Mouse (Mus musculus): ENCODE data around the gene 1700013G24Rik. TPM values are rescaled to one million over a fixed set of nuclear protein-coding genes. Genes with fewer than 3 reads are reported as not detected.

1700013G24Rik gene
- polyA plus RNA-seq, 1 experiment from 2014 or later = not detected

GRCm38 (mm10) chr4:137489996-137490395 is 36.9 kb downstream of the 1700013G24Rik start:
- Histone ChIP-seq H3K27ac (replicated peaks) (no peak overlapping the region), H3K4me1 (replicated peaks) (peaks cover 50% of the 10 kb centered on the region), H3K27me3 (no peaks in the 10 kb centered on the region), H3K4me2 (no peak overlapping the region), H3K36me3 (no peaks in the 10 kb centered on the region), H3K4me3 (no peak overlapping the region), H3K9ac (no peak overlapping the region), H3K9me3 (no peaks in the 10 kb centered on the region)
- ATAC-seq (ENCODE audit: low FRiP score, low read depth) = no peak
- 58% methylated on average over 8 of the region's 8 CpGs for WGBS

- no peak for ATAC-seq (ENCODE audit: low FRiP score, low read depth)
- Histone ChIP-seq H3K4me1 (replicated peaks) (peaks cover 28% of the 10 kb centered on the region), H3K9me3 (no peaks in the 10 kb centered on the region), H3K27ac (replicated peaks) (no peak overlapping the region), H3K4me2 (no peak overlapping the region), H3K4me3 (no peak overlapping the region), H3K36me3 (no peaks in the 10 kb centered on the region), H3K9ac (no peak overlapping the region), H3K27me3 (no peaks in the 10 kb centered on the region)
- 58% methylated on average over 11 of the region's 11 CpGs for WGBS
Observed at GRCm38 (mm10) chr4:137492563-137492962, 39.5 kb downstream of the 1700013G24Rik start.

- WGBS = 93% methylated on average over 4 of the region's 4 CpGs
- Histone ChIP-seq H3K4me1 (replicated peaks) (peaks cover 22% of the 10 kb centered on the region), H3K9ac (no peak overlapping the region), H3K4me3 (no peak overlapping the region), H3K9me3 (no peaks in the 10 kb centered on the region), H3K36me3 (no peaks in the 10 kb centered on the region), H3K27me3 (no peaks in the 10 kb centered on the region), H3K4me2 (no peak overlapping the region), H3K27ac (replicated peaks) (no peak overlapping the region)
- ATAC-seq (ENCODE audit: low FRiP score, low read depth) = no peak
Observed at GRCm38 (mm10) chr4:137493187-137493586, 40.1 kb downstream of the 1700013G24Rik start.

GRCm38 (mm10) chr4:137494751-137495500 is 41.8 kb downstream of the 1700013G24Rik start:
- ATAC-seq (ENCODE audit: low FRiP score, low read depth) = peak; percentile 71; the same call in 1 of the 2 replicates
- Histone ChIP-seq H3K4me3 (no peak overlapping the region), H3K4me1 (replicated peaks) (peaks cover 15% of the 10 kb centered on the region), H3K9ac (no peak overlapping the region), H3K4me2 (0 out of 2 replicates have a peak overlapping the region, but pooled peaks have one; percentile 9), H3K36me3 (no peaks in the 10 kb centered on the region), H3K27ac (replicated peaks) (peak overlapping the region; percentile 48; the same call in 1 of the 2 replicates), H3K27me3 (no peaks in the 10 kb centered on the region), H3K9me3 (no peaks in the 10 kb centered on the region)
- WGBS = 11% methylated on average over 19 of the region's 19 CpGs

- H3K27ac ChIP-seq (replicated peaks) = no peak overlapping the region
- WGBS = 65% methylated on average over 6 of the region's 6 CpGs
- no peak overlapping the region for H3K4me2 ChIP-seq
- H3K9me3 ChIP-seq = no peaks in the 10 kb centered on the region
- no peaks in the 10 kb centered on the region for H3K27me3 ChIP-seq
- no peaks in the 10 kb centered on the region for H3K36me3 ChIP-seq
- no peak overlapping the region for H3K9ac ChIP-seq
- peaks cover 15% of the 10 kb centered on the region for H3K4me1 ChIP-seq (replicated peaks)
- ATAC-seq (ENCODE audit: low FRiP score, low read depth) = 0 out of 2 replicates have a peak, but pooled peaks have one; percentile 3
- no peak overlapping the region for H3K4me3 ChIP-seq
Observed at GRCm38 (mm10) chr4:137495501-137496100, 42.5 kb downstream of the 1700013G24Rik start.

GRCm38 (mm10) chr4:137497367-137497766 is 44.3 kb downstream of the 1700013G24Rik start:
- Histone ChIP-seq H3K4me1 (replicated peaks) (peaks cover 15% of the 10 kb centered on the region), H3K4me3 (no peak overlapping the region), H3K36me3 (no peaks in the 10 kb centered on the region), H3K27me3 (no peaks in the 10 kb centered on the region), H3K27ac (replicated peaks) (peak overlapping the region; percentile 51; the same call in 1 of the 2 replicates), H3K4me2 (no peak overlapping the region), H3K9me3 (no peaks in the 10 kb centered on the region), H3K9ac (no peak overlapping the region)
- 0 out of 2 replicates have a peak, but pooled peaks have one; percentile 17 for ATAC-seq (ENCODE audit: low FRiP score, low read depth)
- 73% methylated on average over 5 of the region's 5 CpGs for WGBS

- no peak overlapping the region for H3K4me2 ChIP-seq
- H3K27me3 ChIP-seq = no peaks in the 10 kb centered on the region
- ATAC-seq (ENCODE audit: low FRiP score, low read depth) = no peak
- H3K4me1 ChIP-seq (replicated peaks) = peaks cover 15% of the 10 kb centered on the region; the same call in 1 of the 2 replicates
- H3K27ac ChIP-seq (replicated peaks) = peak overlapping the region; percentile 51
- H3K36me3 ChIP-seq = no peaks in the 10 kb centered on the region
- H3K9me3 ChIP-seq = no peaks in the 10 kb centered on the region
- 67% methylated on average over 9 of the region's 9 CpGs for WGBS
- no peak overlapping the region for H3K4me3 ChIP-seq
- no peak overlapping the region for H3K9ac ChIP-seq
Observed at GRCm38 (mm10) chr4:137497892-137498722, 45.0 kb downstream of the 1700013G24Rik start.

GRCm38 (mm10) chr4:137498882-137499583 is 45.9 kb downstream of the 1700013G24Rik start:
- Histone ChIP-seq H3K4me2 (no peak overlapping the region), H3K4me3 (no peak overlapping the region), H3K36me3 (no peaks in the 10 kb centered on the region), H3K4me1 (replicated peaks) (peaks cover 15% of the 10 kb centered on the region; the same call in 1 of the 2 replicates), H3K27ac (replicated peaks) (no peak overlapping the region; the same call in 1 of the 2 replicates), H3K27me3 (no peaks in the 10 kb centered on the region), H3K9ac (no peak overlapping the region), H3K9me3 (no peaks in the 10 kb centered on the region)
- no peak for ATAC-seq (ENCODE audit: low FRiP score, low read depth)
- 94% methylated on average over 9 of the region's 9 CpGs for WGBS

GRCm38 (mm10) chr4:137500149-137500548 is 47.1 kb downstream of the 1700013G24Rik start:
- Histone ChIP-seq H3K9ac (no peak overlapping the region), H3K9me3 (no peaks in the 10 kb centered on the region)
- WGBS = 77% methylated on average over 12 of the region's 12 CpGs

GRCm38 (mm10) chr4:137500953-137501352 is 47.9 kb downstream of the 1700013G24Rik start:
- H3K9ac ChIP-seq = no peak overlapping the region
- no peak overlapping the region for H3K27ac ChIP-seq (replicated peaks)
- H3K27me3 ChIP-seq = no peaks in the 10 kb centered on the region
- ATAC-seq (ENCODE audit: low FRiP score, low read depth) = no peak
- no peaks in the 10 kb centered on the region for H3K9me3 ChIP-seq
- 85% methylated on average over 5 of the region's 5 CpGs for WGBS
- H3K4me3 ChIP-seq = no peak overlapping the region
- no peak overlapping the region for H3K4me2 ChIP-seq
- H3K36me3 ChIP-seq = no peaks in the 10 kb centered on the region
- 0 out of 2 replicates have a peak, but pooled peaks cover 4% of the 10 kb centered on the region for H3K4me1 ChIP-seq (replicated peaks)

More at GRCm38 (mm10) chr4:137500149-137500548, 47.1 kb downstream of the 1700013G24Rik start:
- no peaks in the 10 kb centered on the region for H3K27me3 ChIP-seq
- ATAC-seq (ENCODE audit: low FRiP score, low read depth) = no peak
- H3K4me1 ChIP-seq (replicated peaks) = peaks cover 5% of the 10 kb centered on the region; the same call in 1 of the 2 replicates
- no peak overlapping the region for H3K4me2 ChIP-seq
- H3K27ac ChIP-seq (replicated peaks) = no peak overlapping the region
- no peak overlapping the region for H3K4me3 ChIP-seq
- H3K36me3 ChIP-seq = no peaks in the 10 kb centered on the region

GRCm38 (mm10) chr4:137502183-137502582 is 49.1 kb downstream of the 1700013G24Rik start:
- Histone ChIP-seq H3K27me3 (no peaks in the 10 kb centered on the region), H3K4me3 (no peak overlapping the region), H3K9me3 (no peaks in the 10 kb centered on the region), H3K4me1 (replicated peaks) (0 out of 2 replicates have a peak, but pooled peaks cover 4% of the 10 kb centered on the region), H3K27ac (replicated peaks) (no peak overlapping the region), H3K4me2 (no peak overlapping the region), H3K9ac (no peak overlapping the region), H3K36me3 (no peaks in the 10 kb centered on the region)
- ATAC-seq (ENCODE audit: low FRiP score, low read depth) = no peak
- WGBS = 86% methylated on average over 10 of the region's 10 CpGs

All from hindbrain, embryonic 15.5 days (tissue).